Mouse (Mus musculus): ENCODE measurements at regions not wholly inside any gene's neighbourhood (a gene's known extent, or its start where the extent isn't known, plus 50 kb on each side); places are given as distances from the start of the nearest gene placed in this dataset.
"Not testable (repeated sequence)": the region's sequence is repeated elsewhere in the genome, so short reads cannot be mapped to it uniquely, and the experiment has no call there.

GRCm38 (mm10) chr16:69937514-69938194, 74.1 kb upstream of the Speer2 start:
- ATAC-seq (ENCODE audit: insufficient read depth, low read depth): no peak
- DNase-seq (ENCODE audit: low spot score): no peak
- Histone ChIP-seq H3K4me1 (ENCODE audit: control insufficient read depth, insufficient read depth) (no peaks in the 10 kb centered on the region), H3K9ac (replicated peaks; ENCODE audit: low read depth, low read length) (no peak overlapping the region), H3K4me2 (ENCODE audit: low read depth, low read length) (no peak overlapping the region), H3K36me3 (replicated peaks; ENCODE audit: control insufficient read depth, insufficient read depth, low read length) (no peaks in the 10 kb centered on the region), H3K9me3 (replicated peaks; ENCODE audit: control insufficient read depth, low read length) (no peaks in the 10 kb centered on the region), H3K4me3 (ENCODE audit: low read depth, low read length) (no peak overlapping the region), H3K27ac (ENCODE audit: low read depth) (no peak overlapping the region), H3K27me3 (ENCODE audit: control insufficient read depth, insufficient read depth, low read length) (no peaks in the 10 kb centered on the region)
- TF ChIP-seq CTCF (IDR thresholded peaks at IDR 0.05; ENCODE audit: low read depth): no peak
- TF ChIP-seq EP300 (IDR thresholded peaks at IDR 0.05; ENCODE audit: low read depth): no peak
- WGBS: 60% methylated on average over 1 of the region's 1 CpGs

GRCm38 (mm10) chr16:69943635-69944034, 80.1 kb upstream of the Speer2 start:
- no peak overlapping the region for H3K27ac ChIP-seq (ENCODE audit: low read depth)
- no peak for DNase-seq (ENCODE audit: low spot score)
- ATAC-seq (ENCODE audit: insufficient read depth, low read depth): no peak
- TF ChIP-seq CTCF (IDR thresholded peaks at IDR 0.05; ENCODE audit: low read depth) (no peak), EP300 (IDR thresholded peaks at IDR 0.05; ENCODE audit: low read depth) (no peak)
- no peaks in the 10 kb centered on the region for H3K36me3 ChIP-seq (replicated peaks; ENCODE audit: control insufficient read depth, insufficient read depth, low read length)
- no peak overlapping the region for H3K4me3 ChIP-seq (ENCODE audit: low read depth, low read length)
- no peak overlapping the region for H3K4me2 ChIP-seq (ENCODE audit: low read depth, low read length)
- no peak overlapping the region for H3K9ac ChIP-seq (replicated peaks; ENCODE audit: low read depth, low read length)
- H3K27me3 ChIP-seq (ENCODE audit: control insufficient read depth, insufficient read depth, low read length): no peaks in the 10 kb centered on the region
- H3K4me1 ChIP-seq (ENCODE audit: control insufficient read depth, insufficient read depth): no peaks in the 10 kb centered on the region
- no peaks in the 10 kb centered on the region for H3K9me3 ChIP-seq (replicated peaks; ENCODE audit: control insufficient read depth, low read length)
- WGBS: 48% methylated on average over 1 of the region's 1 CpGs

- Histone ChIP-seq H3K4me1 (ENCODE audit: control insufficient read depth, insufficient read depth) (no peaks in the 10 kb centered on the region), H3K27ac (ENCODE audit: low read depth) (no peak overlapping the region), H3K36me3 (replicated peaks; ENCODE audit: control insufficient read depth, insufficient read depth, low read length) (no peaks in the 10 kb centered on the region), H3K4me3 (ENCODE audit: low read depth, low read length) (no peak overlapping the region), H3K9ac (replicated peaks; ENCODE audit: low read depth, low read length) (no peak overlapping the region), H3K27me3 (ENCODE audit: control insufficient read depth, insufficient read depth, low read length) (no peaks in the 10 kb centered on the region), H3K9me3 (replicated peaks; ENCODE audit: control insufficient read depth, low read length) (no peaks in the 10 kb centered on the region), H3K4me2 (ENCODE audit: low read depth, low read length) (no peak overlapping the region)
- ATAC-seq (ENCODE audit: insufficient read depth, low read depth): no peak
- 68% methylated on average over 10 of the region's 10 CpGs for WGBS
- DNase-seq (ENCODE audit: low spot score): no peak
- TF ChIP-seq EP300 (IDR thresholded peaks at IDR 0.05; ENCODE audit: low read depth): no peak
- no peak for TF ChIP-seq CTCF (IDR thresholded peaks at IDR 0.05; ENCODE audit: low read depth)
These were observed 85.2 kb upstream of the Speer2 start for GRCm38 (mm10) chr16:69948783-69949182.

- no peaks in the 10 kb centered on the region for H3K36me3 ChIP-seq (replicated peaks; ENCODE audit: control insufficient read depth, insufficient read depth, low read length)
- H3K4me3 ChIP-seq (ENCODE audit: low read depth, low read length): no peak overlapping the region
- WGBS: 75% methylated on average over 7 of the region's 7 CpGs
- DNase-seq (ENCODE audit: low spot score): no peak
- no peak overlapping the region for H3K9ac ChIP-seq (replicated peaks; ENCODE audit: low read depth, low read length)
- no peak overlapping the region for H3K4me2 ChIP-seq (ENCODE audit: low read depth, low read length)
- H3K9me3 ChIP-seq (replicated peaks; ENCODE audit: control insufficient read depth, low read length): no peaks in the 10 kb centered on the region
- H3K4me1 ChIP-seq (ENCODE audit: control insufficient read depth, insufficient read depth): no peaks in the 10 kb centered on the region
- TF ChIP-seq EP300 (IDR thresholded peaks at IDR 0.05; ENCODE audit: low read depth): no peak
- TF ChIP-seq CTCF (IDR thresholded peaks at IDR 0.05; ENCODE audit: low read depth): no peak
- H3K27ac ChIP-seq (ENCODE audit: low read depth): no peak overlapping the region
- H3K27me3 ChIP-seq (ENCODE audit: control insufficient read depth, insufficient read depth, low read length): no peaks in the 10 kb centered on the region
- ATAC-seq (ENCODE audit: insufficient read depth, low read depth): no peak
These were observed 85.8 kb upstream of the Speer2 start for GRCm38 (mm10) chr16:69949339-69949738.

- ATAC-seq (ENCODE audit: insufficient read depth, low read depth) (no peak), DNase-seq (ENCODE audit: low spot score) (no peak)
- Histone ChIP-seq H3K27me3 (ENCODE audit: control insufficient read depth, insufficient read depth, low read length) (no peaks in the 10 kb centered on the region), H3K27ac (ENCODE audit: low read depth) (no peak overlapping the region), H3K4me1 (ENCODE audit: control insufficient read depth, insufficient read depth) (no peaks in the 10 kb centered on the region), H3K4me3 (ENCODE audit: low read depth, low read length) (no peak overlapping the region), H3K4me2 (ENCODE audit: low read depth, low read length) (no peak overlapping the region), H3K9ac (replicated peaks; ENCODE audit: low read depth, low read length) (no peak overlapping the region), H3K36me3 (replicated peaks; ENCODE audit: control insufficient read depth, insufficient read depth, low read length) (no peaks in the 10 kb centered on the region), H3K9me3 (replicated peaks; ENCODE audit: control insufficient read depth, low read length) (no peaks in the 10 kb centered on the region)
- WGBS: 61% methylated on average over 2 of the region's 2 CpGs
- TF ChIP-seq CTCF (IDR thresholded peaks at IDR 0.05; ENCODE audit: low read depth) (no peak), EP300 (IDR thresholded peaks at IDR 0.05; ENCODE audit: low read depth) (no peak)
These were observed 88.0 kb upstream of the Speer2 start for GRCm38 (mm10) chr16:69951581-69951980.

- H3K4me1 ChIP-seq (ENCODE audit: control insufficient read depth, insufficient read depth); H3K9ac ChIP-seq (replicated peaks; ENCODE audit: low read depth, low read length); H3K27ac ChIP-seq (ENCODE audit: low read depth); ATAC-seq (ENCODE audit: insufficient read depth, low read depth); DNase-seq (ENCODE audit: low spot score); H3K27me3 ChIP-seq (ENCODE audit: control insufficient read depth, insufficient read depth, low read length); H3K36me3 ChIP-seq (replicated peaks; ENCODE audit: control insufficient read depth, insufficient read depth, low read length); H3K4me2 ChIP-seq (ENCODE audit: low read depth, low read length); H3K9me3 ChIP-seq (replicated peaks; ENCODE audit: control insufficient read depth, low read length); H3K4me3 ChIP-seq (ENCODE audit: low read depth, low read length): not testable (repeated sequence)
- 83% methylated on average over 7 of the region's 7 CpGs for WGBS
These were observed 103.0 kb upstream of the Speer2 start for GRCm38 (mm10) chr16:69966561-69966960.
